Mouse (Mus musculus) urinary bladder, postnatal 25 days (tissue): ENCODE results near the gene Ccl26.

ENCODE experiments used
- DNase-seq: peaks from one replicate; pipeline ENCODE4 v3.0.0; 2022; ENCODE audit warnings: low spot score

Gene Ccl26

GRCm38 (mm10) chr5:135537794-135538214 lies 25.6 kb downstream of the Ccl26 start:
- no peak for DNase-seq

DNA sequence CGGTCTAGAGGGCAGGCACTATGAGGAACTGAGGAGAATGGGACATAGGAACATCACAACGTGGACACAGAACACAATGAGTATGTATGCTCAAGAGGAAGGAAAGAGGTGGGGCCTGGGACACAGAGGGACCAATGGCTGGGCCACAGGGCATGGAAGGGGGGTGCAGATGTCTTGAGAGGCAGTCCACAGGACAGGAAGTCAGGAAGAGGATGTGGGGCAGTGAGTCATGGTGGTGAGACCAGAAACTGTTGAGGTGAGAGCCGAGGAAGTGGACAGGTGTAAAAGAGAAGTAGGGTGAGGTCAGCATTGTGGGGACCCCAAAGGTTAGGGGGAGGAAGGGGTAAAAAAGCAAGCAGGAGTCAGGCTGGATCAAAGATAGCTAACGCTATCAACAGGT lies 26.0 kb downstream of the Ccl26 start:
- DNase-seq = no peak

GRCm38 (mm10) chr5:135535867-135536266 lies 27.5 kb downstream of the Ccl26 start:
- DNase-seq = no peak

- peak; percentile 27 for DNase-seq
These were observed 29.9 kb downstream of the Ccl26 start for GRCm38 (mm10) chr5:135533431-135533830.

- no peak for DNase-seq
These were observed 32.0 kb downstream of the Ccl26 start for GRCm38 (mm10) chr5:135531306-135531845.

- DNase-seq = no peak
These were observed 33.4 kb downstream of the Ccl26 start for GRCm38 (mm10) chr5:135529964-135530363.

DNA sequence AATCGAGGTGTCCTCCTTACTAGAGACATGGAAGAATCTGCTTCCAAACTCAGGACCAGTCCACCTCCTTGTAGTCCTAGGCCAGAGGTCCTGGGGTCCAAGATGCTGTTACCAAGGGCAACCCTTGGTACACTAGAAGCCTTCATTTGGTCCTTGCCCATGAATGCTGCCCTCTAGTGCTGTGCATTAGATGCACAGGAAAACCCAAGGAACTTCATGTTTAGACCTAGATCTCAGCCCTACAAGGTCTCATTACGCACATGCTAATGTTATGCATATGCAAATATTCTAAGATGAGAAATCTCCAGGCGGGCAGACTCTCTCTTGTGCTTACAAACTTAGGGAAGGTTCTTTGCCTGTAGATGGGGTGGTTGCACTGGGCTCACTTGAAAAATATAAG lies 34.1 kb downstream of the Ccl26 start:
- DNase-seq = no peak

DNA sequence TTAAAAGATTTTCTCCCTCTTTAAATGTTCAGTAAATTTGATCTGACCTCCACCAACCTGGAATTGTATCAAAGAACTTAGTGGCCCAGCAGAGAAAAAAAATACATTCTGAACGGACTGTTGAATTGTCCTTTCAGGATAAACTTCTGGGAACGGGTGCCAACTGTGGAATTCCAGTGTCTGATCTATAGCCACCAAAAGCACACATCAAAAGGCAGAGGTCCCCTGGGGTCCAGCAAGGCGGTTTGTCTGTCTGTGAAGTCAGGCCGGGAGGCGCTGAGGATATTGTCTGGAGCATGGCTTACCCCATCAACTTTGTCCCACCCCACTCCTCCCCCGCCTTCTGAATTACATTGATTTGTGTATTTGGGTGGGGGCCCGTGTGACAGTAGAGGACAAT lies 35.4 kb downstream of the Ccl26 start:
- DNase-seq = no peak

- no peak for DNase-seq
These were observed 38.5 kb downstream of the Ccl26 start for GRCm38 (mm10) chr5:135524660-135525560.

DNA sequence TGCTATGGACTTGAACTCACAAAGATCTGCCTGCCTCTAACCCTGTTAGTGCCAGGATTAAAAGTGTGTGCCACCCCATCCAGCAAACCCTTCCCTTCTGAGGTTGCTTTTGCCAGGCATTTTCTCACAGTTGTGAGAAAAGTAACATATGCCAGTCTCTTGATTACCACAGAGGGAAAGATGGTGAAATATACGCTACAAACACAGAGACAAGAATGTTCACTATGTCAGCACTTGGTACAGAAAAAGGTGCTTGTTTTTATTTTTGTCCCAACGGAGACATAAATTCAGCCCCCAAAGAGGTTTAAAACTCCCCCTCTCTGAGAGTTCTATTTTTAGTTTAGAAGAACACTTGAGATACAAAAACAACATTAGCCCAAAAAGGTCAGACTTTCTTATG lies 39.3 kb downstream of the Ccl26 start:
- DNase-seq = no peak

DNA sequence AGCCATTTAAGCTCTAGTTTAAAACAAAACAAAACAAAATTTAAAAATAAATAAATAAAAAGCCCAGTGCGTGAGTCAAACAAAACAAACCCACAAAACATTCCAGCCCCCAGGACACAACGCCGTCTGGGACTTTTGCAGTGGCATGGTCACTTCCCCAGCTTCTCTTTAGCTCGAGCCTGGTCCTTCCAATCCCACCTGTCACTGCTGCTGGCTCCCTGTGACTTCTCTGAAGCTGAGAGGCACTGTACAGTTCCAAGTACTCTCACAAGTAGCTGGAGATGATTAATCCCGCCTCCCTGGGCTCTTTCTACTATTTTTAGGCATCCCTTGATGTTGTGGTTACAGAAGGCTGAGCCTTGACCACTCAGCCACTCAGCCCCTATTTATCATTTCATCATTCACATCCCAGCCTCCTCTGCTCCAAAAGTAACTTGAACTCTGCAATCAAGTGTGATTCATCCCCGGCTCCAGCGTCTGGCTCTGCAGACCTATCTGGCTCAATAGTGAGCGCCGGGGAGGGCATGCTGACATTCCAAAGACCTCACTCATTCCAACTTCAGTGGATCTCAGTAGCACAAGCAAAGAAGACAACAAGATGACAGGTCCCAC lies 41.2 kb downstream of the Ccl26 start:
- DNase-seq = no peak

- no peak for DNase-seq
These were observed 46.0 kb downstream of the Ccl26 start for GRCm38 (mm10) chr5:135517348-135517883.

GRCm38 (mm10) chr5:135513131-135513530 lies 50.2 kb downstream of the Ccl26 start:
- DNase-seq = no peak

- DNase-seq = no peak
These were observed 52.3 kb downstream of the Ccl26 start for GRCm38 (mm10) chr5:135511105-135511504.
